Mouse (Mus musculus) right cerebral cortex, adult 18-20 months (tissue): Measurements from ENCODE around the gene Rreb1.
A peak's percentile ranks its signal among the peaks of the same experiment; 100 is the strongest.

Experiments used
- DNase-seq: peaks from one replicate; pipeline ENCODE4 v3.0.0; 2022; ENCODE audit warnings: mixed read lengths

Gene Rreb1

DNA sequence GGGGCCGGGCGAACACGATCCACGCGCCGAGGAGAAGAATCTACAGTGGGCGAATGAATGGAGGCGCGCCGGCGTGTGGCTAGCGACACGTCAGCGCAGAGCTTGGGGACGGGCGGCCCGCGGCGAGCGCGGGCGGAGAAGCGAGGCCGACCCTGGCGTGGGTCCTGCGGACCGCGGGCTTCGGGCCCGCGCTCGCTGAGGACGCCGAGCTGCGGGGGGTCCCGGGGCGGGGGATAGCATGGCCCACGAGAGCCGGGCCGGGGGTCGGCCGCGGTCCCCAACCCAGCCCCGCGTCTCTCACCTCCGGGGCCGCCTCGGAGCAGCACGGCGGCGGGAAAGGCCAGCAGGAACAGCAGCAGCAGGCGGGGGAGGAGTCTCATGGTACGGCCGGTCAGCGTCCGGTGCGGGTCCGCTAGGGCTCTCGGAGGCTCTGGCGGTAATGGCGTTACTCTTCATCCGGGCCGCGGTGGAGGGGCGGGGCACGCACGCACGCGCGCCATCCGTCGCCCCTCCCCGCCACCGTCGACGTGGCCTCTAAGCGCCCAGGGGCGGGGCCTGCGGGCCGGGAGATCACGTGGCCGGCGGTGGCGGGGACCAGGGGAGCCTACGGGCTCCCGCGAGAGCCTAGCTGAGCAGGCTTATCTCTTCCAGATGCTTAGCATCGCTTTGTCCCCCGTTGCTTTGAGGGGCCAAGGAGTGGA, 215.7 kb downstream of the Rreb1 start, which contains the start of gene Ssr1:
Gene Ssr1, minus strand, starts transcription at position 514 of the 701 bp plus-strand sequence.
- peak; percentile 97 for DNase-seq

- no peak for DNase-seq
These were observed 216.2 kb downstream of the Rreb1 start for GRCm38 (mm10) chr13:37994405-37994749.

- no peak for DNase-seq
These were observed 221.5 kb downstream of the Rreb1 start for GRCm38 (mm10) chr13:37999713-38000112.
